Mouse (Mus musculus) c-Kit-positive CD71-positive TER-119-negative erythroid progenitor cells, embryonic 14.5 days (primary cell): ENCODE measurements around the gene Copb1.

ENCODE experiments used
- DNase-seq: peaks from one replicate; pipeline ENCODE4 v3.0.0-alpha.2; 2013; ENCODE audit warnings: low read depth

The Copb1 gene

GRCm38 (mm10) chr7:114169381-114169780 is 85.1 kb downstream of the Copb1 start:
- no peak for DNase-seq
